Mouse (Mus musculus): ENCODE results near the gene Rbm42. TPM values are rescaled to one million over a fixed set of nuclear protein-coding genes. Genes with fewer than 3 reads are reported as not detected.

Gene Rbm42
- polyA plus RNA-seq (2012; rRNA removed) = 52.1 and 56.3 TPM in 2 replicates

DNA sequence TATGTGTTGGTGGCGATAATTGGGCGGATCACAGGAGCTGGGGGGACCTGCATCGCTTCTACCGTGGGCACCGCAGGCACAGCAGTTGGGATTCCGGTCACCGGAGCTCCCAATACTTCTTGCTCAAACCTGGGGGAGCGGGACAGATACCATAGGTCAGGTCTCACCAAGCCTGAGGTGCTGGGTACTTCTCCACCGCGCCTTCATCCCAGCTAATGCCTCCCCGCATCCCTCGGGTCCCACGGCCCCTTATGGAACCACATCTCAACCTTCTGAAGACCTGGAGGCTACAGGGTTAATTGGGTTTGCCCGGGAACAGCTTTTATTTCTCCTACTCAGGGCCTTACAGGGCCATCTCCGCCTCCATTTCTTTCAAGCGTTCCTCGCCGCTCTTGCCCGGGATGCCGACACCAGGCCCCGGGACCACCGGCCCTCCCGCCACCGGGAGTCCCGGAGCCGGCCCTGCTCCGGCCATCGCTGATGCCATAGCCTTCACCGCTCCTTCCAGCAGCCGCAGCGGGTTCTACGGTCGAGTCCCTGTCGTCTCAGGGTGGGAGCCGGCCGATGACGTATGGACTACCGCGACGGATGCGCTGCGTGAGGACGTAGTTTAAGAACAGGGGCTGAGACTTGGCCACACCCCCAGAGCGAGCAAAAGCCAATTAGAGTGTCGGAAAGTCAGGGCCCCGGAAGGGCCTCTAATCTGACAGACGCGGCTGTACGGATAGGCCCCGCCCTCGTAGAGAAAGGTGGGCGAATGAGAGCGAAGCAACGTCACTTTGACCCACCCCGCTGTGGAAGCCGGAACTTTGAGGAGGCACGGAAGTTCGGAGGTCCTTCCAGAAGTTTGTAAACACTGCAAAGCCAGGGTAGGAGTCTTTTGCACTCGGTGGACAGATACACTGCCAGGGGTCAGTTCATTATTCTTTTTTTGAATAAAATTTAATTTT is at the start of gene Rbm42:
Rbm42 (minus strand) TSS at position 727 of the 950 bp plus-strand sequence.
- WGBS = 1% methylated on average over 59 of the region's 59 CpGs
- DNase-seq (ENCODE audit: low read depth, low spot score) = peak; percentile 98

DNA sequence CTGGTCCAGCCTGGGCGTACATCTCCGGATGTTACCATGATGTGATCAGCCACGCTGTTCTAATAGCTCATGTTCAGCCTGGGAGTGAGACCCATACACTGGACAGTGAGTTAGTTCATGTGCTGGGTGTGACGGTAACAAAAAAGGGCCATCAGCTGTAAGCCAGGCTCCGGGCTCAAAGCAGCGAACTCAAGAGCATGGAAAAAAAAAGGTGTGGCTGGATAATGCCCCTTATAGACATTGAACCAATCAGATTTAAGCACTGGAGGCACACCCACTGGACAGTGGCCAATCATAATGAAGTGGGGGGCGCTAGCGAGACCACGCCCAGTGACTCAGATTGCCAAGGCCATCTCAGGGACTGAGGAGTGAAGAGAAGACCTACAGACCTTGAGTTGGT is 48.5 kb upstream of the Rbm42 start, which contains the start of gene 2200002J24Rik:
2200002J24Rik (plus strand) TSS at position 338 of the 400 bp plus-strand sequence.
- DNase-seq (ENCODE audit: low read depth, low spot score) = peak; percentile 38
- WGBS = 28% methylated on average over 9 of the region's 9 CpGs

DNA sequence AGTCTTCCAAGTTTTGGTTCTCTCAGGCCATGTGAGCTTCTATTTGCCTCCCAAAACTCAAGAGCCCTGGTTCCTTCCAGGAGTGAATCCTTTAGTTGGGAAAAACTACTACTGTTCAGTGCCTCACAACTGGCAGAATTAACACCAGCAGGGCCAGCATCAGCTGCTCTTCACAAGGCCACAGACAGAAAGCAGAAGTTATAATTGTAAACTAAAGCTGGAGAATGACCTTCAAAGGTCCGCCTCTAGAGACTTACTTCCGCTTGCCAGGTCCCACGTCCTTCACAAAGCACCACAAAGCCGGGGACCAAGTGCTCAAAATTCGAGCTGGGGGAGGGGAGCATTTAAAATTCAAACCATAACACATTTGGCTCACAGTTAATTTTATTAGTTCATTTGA is 48.0 kb upstream of the Rbm42 start:
- no peak for DNase-seq (ENCODE audit: low read depth, low spot score)
- WGBS = 22% methylated on average over 5 of the region's 5 CpGs

DNA sequence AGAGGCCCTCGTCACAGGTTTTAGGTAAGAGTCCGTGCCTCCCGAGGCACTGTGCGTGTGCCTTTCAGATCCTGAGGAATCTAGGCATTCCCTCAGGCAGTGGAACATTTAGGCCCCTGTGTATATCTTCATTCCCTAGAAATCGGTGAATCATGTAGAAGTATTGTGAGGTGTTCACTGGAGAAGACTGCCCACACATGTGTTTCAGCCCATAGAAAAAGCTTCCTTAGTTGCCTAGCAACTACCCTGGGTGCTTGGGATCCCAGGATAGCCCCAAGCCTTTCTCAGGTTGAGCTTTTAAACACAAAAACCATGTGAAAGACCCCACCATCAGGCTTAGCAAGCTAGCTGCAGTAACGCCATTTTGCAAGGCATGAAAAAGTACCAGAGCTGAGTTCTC is 38.2 kb upstream of the Rbm42 start:
- WGBS = 59% methylated on average over 6 of the region's 6 CpGs

DNA sequence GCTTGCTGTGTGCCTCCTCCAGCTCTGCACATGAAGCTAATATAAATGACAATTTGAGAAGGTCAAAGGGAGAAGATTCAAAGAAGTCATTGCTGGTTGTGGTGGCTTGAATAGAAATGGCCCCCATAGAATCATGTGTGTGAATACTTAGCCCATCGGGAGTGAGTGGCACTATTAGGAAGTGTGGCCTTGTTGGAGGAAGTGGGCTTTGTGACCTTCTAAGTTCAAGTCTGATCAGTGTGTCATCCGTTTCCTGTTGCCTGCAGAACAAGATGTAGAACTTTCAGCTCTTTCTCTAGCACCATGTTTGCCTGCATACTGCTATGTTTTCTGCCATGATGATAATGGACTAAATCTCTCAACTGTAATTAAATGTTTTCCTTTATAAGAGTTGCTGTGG is 33.3 kb upstream of the Rbm42 start:
- no peak for DNase-seq (ENCODE audit: low read depth, low spot score)
- 83% methylated on average over 2 of the region's 2 CpGs for WGBS

More for the DNA sequence above, 38.2 kb upstream of the Rbm42 start:
- no peak for DNase-seq (ENCODE audit: low read depth, low spot score)

DNA sequence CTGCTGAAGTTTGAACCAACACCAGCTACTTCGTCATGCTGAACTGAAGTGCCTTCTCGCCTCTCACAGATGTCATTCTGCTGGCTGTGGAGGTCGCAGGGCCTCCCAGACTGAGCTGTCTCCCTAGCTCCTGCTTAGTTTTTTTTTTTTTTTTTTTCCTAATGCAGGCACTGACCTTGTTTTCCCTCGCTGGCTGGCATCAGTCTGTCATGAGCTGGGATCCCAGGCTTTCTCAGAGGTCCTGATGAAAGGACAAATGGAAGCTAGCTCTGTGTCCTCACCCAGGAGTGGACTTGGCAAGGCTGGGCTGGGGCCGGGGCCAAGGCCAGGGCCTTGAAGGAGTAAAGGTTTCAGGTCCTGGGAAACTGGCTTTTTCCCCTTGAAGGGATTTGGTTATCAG is 31.8 kb upstream of the Rbm42 start:
- 49% methylated on average over 5 of the region's 5 CpGs for WGBS
- DNase-seq (ENCODE audit: low read depth, low spot score) = no peak

DNA sequence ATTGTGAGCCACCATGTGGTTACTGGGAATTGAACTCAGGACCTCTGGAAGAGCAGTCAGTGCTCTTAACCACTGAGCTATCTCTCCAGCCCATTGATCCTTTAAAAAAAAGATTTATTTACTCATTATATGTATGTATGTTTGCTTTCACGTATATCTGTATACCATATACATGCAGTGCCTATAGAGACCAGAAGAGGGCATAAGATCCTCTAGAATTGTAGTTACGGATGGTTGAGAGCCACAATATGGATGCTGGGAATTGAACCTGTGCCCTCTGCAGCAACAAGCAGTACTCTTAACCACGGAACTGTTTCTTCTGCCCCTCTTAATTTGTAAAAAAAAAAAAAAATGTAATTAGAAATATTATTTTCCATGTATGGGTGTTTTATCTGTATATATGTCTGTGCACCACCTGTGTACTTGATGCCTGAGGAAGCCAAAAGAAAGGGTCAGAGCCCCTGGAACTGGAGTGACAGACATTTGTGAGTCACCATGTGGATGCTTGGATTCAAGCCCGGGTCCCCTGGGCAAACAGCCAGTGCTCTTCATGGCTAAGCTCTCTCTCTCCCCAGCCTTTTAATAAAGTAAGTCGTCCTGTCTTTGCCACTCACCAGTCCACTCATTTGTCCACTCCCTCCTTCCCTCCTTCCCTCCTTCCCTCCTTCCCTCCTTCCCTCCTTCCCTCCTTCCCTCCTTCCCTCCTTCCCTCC is 28.3 kb upstream of the Rbm42 start:
- 67% methylated on average over 5 of the region's 5 CpGs for WGBS
- DNase-seq (ENCODE audit: low read depth, low spot score) = no peak

DNA sequence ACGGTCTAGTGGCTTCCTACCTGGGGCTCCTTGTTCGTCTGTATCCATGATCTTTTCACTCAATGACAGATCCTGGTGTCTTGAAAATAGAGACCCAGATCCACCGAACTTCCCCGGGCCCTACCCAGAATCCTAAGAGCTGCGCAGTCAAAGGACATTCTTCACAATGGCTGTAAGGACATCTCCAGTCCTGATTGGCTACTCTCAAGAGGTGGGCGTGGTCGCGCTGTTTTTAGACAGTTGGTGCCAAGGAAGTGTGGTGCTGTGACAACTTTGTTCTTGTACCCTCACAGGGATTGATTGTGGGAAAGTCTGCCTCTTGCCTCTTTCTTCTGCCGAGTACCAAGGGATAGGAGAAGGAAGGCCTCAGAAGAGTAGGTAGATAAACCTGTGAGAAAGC is 21.4 kb upstream of the Rbm42 start, which contains the start of gene Pmis2:
Pmis2 (minus strand) TSS at position 126 of the 400 bp plus-strand sequence.
- WGBS = 72% methylated on average over 9 of the region's 9 CpGs
- DNase-seq (ENCODE audit: low read depth, low spot score) = no peak

DNA sequence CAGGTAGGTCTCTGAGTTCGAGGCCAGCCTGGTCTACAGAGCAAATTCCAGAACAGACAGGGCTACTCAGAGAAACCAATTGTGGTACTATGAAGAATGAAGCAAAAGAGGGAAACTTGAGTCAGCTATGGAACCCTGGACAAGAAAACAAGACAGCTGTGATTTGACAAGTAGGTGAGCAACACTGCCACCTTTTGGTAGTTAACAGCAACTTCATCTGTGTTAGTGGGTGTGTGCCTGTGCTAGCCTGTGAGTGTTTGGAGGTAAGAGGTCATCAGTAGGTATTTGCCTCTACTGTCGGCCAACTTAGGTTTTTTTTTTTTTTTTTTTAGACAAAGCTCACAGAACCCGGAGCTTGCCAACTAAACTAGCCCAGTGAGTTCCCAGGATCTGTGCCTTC is 19.1 kb upstream of the Rbm42 start:
- no peak for DNase-seq (ENCODE audit: low read depth, low spot score)
- 16% methylated on average over 3 of the region's 3 CpGs for WGBS

DNA sequence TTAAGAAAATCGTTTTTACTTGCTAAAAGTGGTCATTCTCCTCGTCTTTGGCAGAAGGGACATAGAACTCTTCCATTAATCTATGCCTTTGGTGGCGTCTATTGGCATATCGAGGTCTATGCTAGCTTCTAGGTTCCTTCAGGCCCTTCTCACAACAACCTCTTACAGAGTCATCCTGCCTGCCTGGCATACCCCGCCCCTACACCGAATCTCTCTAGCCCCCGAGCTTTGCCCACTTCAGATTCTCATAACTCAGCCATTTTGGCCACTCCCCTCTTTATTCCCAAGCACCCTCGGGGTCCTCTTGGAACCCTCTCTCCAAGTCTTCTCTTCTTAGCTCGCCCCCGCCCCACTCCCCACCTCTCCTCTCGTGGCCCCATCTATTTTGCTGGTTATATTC is 15.2 kb upstream of the Rbm42 start:
- 5% methylated on average over 11 of the region's 11 CpGs for WGBS
- no peak for DNase-seq (ENCODE audit: low read depth, low spot score)

DNA sequence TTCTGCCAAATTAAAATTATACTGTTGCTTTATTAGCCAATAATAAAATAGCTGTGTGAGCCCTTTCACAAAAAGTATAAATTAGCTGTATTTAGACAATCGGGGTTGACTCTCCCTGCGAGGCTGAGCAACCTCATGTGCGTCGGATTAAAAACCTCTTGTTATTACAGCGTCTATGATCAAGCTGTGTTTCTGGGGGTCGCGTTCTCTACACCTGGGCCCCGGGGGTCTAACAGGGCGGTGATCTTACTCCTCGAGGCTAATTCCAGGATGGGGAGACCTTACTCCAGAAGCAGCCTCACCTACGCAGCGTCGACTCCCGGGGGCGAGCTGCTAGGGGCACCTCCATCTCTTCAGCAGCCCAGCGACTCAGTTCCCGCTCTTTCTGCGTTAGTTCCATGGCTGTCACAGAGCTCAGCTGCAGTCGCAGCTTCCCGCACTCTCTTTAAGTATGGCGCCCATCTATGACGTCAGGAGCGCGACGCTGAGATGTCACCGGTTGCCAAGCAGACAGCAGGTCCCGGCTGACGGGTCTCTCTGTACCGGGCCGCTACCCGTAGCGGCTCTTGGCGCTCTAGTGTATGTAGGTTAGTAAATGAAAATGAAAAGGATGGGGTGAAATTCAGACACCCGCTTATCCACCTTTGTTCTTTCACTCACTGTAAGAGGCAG is 14.5 kb upstream of the Rbm42 start, which contains the start of gene Haus5:
Haus5 (minus strand) TSS at position 466 of the 672 bp plus-strand sequence.
- under 1% methylated on average over 34 of the region's 34 CpGs for WGBS
- peak; percentile 77 for DNase-seq (ENCODE audit: low read depth, low spot score)

DNA sequence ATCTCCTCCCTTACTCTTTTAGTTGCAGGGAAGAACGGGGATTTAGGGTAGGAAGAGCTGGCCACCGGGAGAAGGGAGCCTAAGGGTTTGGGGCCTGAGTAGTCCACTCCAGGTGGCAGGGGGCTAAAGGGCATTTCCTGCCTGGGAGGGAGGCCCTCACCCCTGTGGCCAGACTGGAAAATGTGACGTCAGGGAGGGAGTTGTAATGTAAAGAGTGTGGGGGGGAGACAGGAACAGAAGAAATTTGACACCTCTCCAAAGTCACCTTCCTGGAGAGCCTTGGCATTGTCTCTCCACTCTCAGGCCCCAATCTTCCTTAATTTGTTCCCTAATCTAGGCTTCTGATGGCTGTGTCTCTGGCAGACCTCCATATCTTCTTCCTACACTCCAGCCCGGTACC is 11.0 kb downstream of the Rbm42 start:
- DNase-seq (ENCODE audit: low read depth, low spot score) = no peak
- WGBS = 20% methylated on average over 4 of the region's 4 CpGs

DNA sequence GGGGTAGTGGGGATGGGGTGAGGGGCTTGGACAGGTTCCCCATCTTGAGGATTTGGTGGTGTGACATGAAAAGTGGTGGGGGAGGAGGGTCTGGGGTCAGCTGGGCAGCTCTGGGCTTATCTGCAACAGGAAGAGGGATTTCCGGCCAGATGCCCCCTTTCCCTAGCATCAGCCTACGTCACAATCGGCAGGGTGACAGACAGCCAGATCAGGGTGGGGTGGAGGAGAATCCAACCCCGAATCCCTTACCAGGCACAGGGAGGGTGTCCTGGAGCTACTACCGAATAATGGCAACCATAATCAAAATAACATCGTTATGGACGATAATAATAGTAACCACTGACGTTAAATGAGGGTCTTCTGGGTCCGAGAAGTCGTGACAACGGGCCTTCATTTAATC is 13.7 kb downstream of the Rbm42 start:
- DNase-seq (ENCODE audit: low read depth, low spot score) = no peak
- 32% methylated on average over 11 of the region's 11 CpGs for WGBS

DNA sequence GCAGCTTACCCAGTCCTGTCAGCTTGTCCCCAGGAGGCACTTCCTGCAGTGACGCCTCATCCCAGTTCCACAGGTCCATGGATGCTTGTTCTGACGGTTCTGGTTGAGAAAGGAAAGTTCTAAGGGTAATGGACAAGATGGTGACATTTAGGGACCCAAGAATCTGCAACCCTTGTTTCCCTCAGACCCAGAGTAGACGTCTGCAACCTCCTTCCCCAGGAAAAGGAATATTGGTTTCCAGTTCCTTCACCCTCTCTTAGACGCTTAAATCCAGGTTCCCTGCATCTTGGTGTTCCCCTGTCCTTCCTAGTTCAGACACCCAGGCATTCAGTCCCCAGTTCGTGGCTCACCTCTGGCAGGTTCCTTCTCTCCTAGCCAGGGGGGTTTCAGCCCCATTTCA is 14.4 kb downstream of the Rbm42 start, which contains the start of gene Etv2:
Etv2 (minus strand) TSS at position 101 of the 400 bp plus-strand sequence.
- DNase-seq (ENCODE audit: low read depth, low spot score) = no peak
- 6% methylated on average over 5 of the region's 5 CpGs for WGBS

DNA sequence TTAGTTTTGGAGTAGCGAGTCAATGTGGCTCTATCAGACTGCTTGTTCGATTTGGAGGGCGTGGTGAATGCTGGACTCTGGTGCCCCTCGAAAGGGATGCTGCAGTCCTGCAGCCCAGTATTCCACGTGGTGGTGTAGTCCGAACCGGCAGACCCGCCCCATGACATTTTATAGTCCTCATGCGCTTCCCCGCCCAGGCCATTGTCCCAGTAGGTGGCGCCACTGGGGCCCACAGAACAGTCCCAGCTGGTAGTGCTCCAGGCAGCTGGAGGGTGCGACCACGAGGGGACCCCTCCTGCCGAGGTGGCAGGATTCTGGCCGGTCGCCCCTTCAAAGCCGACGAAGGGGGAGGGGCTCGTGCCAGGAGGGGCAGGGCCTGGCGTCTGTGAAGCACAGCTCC is 15.5 kb downstream of the Rbm42 start:
- 4% methylated on average over 20 of the region's 20 CpGs for WGBS
- DNase-seq (ENCODE audit: low read depth, low spot score) = no peak

DNA sequence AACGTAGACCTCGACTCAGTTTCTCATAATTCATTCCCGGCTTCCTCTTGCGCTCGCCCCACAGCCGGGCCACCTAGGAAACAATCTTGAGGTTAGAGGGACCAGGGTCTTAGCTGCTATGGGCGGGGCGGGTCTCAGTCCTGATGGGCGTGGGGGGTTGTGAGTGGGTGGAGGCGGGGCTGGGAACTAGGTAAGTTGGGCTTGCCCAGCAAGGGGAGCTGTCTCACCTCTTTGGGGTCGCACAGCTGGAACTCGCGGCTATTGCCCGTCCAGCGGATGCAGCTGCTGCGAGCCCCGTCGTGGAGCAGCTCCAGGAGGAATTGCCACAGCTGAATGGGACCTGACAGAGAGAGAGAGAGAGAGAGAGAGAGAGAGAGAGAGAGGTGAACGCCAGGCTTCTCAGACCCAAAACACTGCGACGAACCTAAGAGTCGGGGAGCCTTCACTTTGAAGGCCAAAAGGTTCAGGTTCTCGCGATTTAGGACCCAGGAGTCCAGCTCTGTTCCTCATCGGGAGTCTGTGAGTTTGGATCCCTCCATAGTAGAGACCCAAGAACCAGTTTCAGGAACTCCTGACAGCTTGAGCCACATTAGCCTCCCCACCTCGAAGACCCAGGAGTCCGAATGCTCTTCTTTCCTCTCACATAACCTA is 16.2 kb downstream of the Rbm42 start:
- no peak for DNase-seq (ENCODE audit: low read depth, low spot score)
- 5% methylated on average over 27 of the region's 27 CpGs for WGBS

DNA sequence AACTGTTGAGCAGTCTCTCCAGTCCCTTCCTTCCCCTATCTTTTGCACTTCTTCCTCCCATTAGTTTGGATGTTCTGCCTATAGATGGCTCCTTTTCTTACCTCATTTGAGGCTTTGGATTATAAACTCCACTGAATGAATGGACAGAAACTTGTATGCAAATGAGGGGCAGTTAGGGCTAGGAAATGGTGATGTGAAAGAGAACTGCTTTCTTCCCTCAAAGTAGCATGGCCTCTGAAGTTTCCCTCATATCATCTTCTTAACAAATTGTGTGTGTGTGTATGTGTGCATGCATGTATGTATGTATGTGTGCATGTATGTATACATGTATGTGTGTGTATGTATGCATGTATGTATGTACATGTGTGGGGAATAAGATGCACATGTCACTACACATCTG is 21.1 kb downstream of the Rbm42 start:
- DNase-seq (ENCODE audit: low read depth, low spot score) = no peak

DNA sequence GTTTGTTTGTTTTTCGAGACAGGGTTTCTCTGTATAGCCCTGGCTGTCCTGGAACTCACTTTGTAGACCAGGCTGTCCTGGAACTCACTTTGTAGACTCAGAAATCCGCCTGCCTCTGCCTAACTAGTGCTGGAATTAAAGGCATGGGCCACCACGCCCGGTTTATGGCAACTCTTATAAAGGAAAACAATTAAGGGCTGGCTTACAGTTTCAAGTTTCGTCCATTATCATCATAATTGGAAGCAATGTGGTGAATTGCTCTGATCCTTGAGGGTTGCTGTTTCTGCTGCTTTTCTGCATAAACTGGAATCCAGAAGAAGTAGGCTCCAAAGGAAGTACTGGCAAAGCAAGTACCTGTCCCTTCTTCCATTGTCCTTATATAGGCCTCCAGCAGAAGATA is 23.5 kb downstream of the Rbm42 start:
- whole genome bisulfite sequencing = 71% methylated on average over 5 of the region's 5 CpGs
- DNase-seq (ENCODE audit: low read depth, low spot score) = no peak

DNA sequence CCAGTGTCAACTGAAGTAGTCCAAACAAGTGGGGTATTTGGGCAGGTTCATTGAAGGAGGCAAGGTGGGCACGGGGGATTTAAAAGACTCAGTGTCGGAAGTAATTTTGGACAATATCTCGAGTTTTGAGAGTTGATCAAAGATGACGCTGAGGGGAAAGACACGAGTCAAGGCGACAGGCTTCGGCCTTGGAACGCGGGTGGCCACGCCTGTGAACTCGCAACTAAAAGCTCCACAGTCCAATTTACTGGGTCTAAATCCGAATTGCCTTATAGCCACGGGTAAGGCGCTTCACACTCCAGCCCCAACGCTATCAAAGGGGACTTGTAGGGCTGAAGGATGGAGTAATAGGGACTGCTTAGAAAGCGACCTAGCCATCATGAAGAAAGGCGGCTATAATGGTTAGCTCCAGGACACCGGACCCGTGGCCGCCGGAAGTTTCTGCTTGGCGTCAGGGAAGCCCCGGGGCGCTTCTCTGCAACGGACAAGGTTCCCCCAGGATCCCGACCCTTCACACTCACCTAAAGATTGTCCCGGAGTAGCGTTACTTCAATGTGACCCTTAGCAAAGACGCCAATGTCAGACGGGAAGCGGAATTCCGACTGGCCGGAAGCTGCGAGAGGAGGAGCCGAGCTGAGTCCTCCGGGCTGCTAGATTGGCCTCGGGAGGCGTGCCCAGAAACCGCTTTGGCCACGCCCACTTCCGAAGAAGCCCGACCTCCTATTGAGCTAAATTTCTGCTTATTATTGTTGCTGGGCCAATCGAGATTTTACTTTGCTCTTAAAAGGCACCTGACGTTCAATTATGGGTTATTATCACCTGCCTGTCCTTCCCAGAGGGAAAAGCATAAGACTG is 24.4 kb downstream of the Rbm42 start, which contains the start of gene Cox6b1:
Cox6b1 (minus strand) TSS at position 622 of the 855 bp plus-strand sequence.
- under 1% methylated on average over 44 of the region's 44 CpGs for WGBS
- DNase-seq (ENCODE audit: low read depth, low spot score) = no peak

Measured in large intestine, adult 2 months (tissue).